Mouse (Mus musculus) lung, postnatal 0 days (tissue): ENCODE measurements at regions not wholly inside any gene's neighbourhood (a gene's known extent, or its start where the extent isn't known, plus 50 kb on each side); places are given as distances from the start of the nearest gene placed in this dataset.

Source experiments
- CTCF ChIP-seq: IDR thresholded peaks from 2 replicates; pipeline ENCODE4 v1.5.1; 2016; ENCODE audit warnings: antibody characterized with exemption, mild to moderate bottlenecking
- EP300 ChIP-seq: IDR thresholded peaks from 2 replicates; pipeline ENCODE4 v1.6.1; 2016; ENCODE audit warnings: antibody characterized with exemption, mild to moderate bottlenecking, control low read depth

DNA sequence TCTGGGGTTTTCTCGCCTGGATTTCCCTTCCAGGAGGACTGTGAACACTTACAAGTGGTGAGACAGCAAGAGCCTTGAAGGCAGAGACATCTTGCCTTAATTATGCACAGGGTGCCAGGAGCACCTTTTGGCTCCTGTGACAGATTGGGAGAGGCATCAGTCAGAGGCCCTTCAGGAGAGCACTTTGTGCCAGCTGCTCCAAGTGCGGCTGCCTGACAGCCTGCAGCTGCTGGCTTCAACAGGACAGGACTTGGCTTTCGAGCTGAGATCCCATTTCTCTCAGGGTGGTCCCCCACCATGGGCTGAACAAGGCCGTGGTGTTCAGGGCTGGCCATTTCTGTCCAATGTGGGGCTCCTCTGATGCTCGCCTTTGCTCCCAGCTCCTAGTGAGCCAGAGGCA lies 224.6 kb downstream of the H2al1j start:
- no peak for TF ChIP-seq CTCF
- TF ChIP-seq EP300 = no peak
